Mouse (Mus musculus) ES-E14 (cell line): ENCODE measurements around the gene Hsd3b2.

Source experiments
- HCFC1 ChIP-seq: IDR thresholded peaks from 2 replicates; pipeline ENCODE4 v1.6.1; 2012; ENCODE audit warnings: low read length, inconsistent platforms, borderline replicate concordance; ENCODE audit not compliant: insufficient read depth
- MAFK ChIP-seq: IDR thresholded peaks from 2 replicates; pipeline ENCODE4 v1.6.1; 2014; ENCODE audit warnings: mild to moderate bottlenecking, low read depth, low read length, inconsistent platforms; ENCODE audit not compliant: insufficient read depth
- ZC3H11A ChIP-seq: IDR thresholded peaks from 2 replicates; pipeline ENCODE4 v1.6.1; 2012; ENCODE audit warnings: low read depth, mild to moderate bottlenecking, inconsistent platforms, low read length, borderline replicate concordance
- ZNF384 ChIP-seq: IDR thresholded peaks from 2 replicates; pipeline ENCODE4 v1.6.1; 2012; ENCODE audit warnings: low read depth, low read length, inconsistent platforms

DNA sequence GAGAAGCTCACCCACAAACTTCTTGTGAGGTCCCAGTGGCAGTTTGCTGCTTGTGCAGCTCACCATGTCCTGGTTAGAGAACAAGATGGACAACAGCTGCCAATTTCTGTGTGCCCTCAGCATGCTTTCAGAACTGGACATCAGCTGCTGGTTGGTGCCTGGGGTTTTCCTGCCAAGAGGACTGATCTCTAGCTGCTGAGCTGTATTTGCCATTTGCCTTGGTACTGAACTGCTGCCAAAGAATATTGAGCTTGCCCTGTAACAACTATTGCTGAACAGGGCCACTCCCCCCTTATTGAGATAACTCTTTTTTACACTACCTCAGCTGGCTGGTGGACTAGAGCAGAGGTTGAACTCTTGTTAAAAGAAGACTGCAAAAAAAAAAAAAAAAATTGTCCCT, 39.8 kb upstream of the Hsd3b2 start:
- TF ChIP-seq MAFK (no peak), HCFC1 (no peak), ZNF384 (no peak), ZC3H11A (no peak)
